8 mouse cellular contexts compared by ENCODE assay signal in the genomic region with DNA sequence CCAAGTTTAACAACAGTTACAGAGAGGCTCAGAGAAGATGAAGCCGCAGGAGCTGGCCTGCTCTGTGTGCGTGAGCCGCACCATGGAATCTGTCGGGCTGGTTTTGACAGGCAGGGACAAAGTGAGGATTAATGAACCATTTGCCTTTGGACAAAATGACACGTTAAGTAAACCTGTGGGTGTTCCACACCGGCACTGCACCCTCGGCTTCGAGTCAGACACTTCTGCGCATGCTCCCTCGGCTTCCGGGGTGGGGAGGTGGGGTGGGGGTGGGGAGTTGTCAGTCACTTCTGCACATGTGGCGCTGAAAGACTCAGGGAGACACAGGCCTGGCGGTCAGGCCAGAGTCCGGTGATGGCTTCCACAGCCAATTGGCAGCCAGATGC.
DNase-seq lines count a peak whose midpoint lies in the region; ATAC-seq lines count a peak whose summit lies in the region.

No protein-coding gene starts in this region.

- peaks cover 6% of the 10 kb centered on the region for H3K4me1 ChIP-seq in intestine, embryonic 14.5 days (replicated peaks; ENCODE audit: control insufficient read depth, insufficient read depth, low read length)
- peaks cover 22% of the 10 kb centered on the region for H3K4me1 ChIP-seq in liver, embryonic 11.5 days (replicated peaks; ENCODE audit: control insufficient read depth, insufficient read depth, low read length)

- H3K27me3 ChIP-seq in intestine, embryonic 14.5 days (replicated peaks; ENCODE audit: control insufficient read depth, insufficient read depth, low read length): no peaks in the 10 kb centered on the region
- H3K27me3 ChIP-seq in liver, embryonic 11.5 days (replicated peaks; ENCODE audit: control insufficient read depth, insufficient read depth, low read length): peaks cover 3% of the 10 kb centered on the region; the same call in 1 of the 2 replicates

- no peaks in the 10 kb centered on the region for H3K36me3 ChIP-seq in intestine, embryonic 14.5 days (ENCODE audit: control insufficient read depth, insufficient read depth, low read length)
- no peaks in the 10 kb centered on the region for H3K36me3 ChIP-seq in liver, embryonic 11.5 days (ENCODE audit: control insufficient read depth, insufficient read depth, low read length)

- no peak overlapping the region for H3K4me3 ChIP-seq in intestine, embryonic 14.5 days (ENCODE audit: low read depth, low read length)
- no peak overlapping the region for H3K4me3 ChIP-seq in liver, embryonic 11.5 days (ENCODE audit: low read depth, low read length)

- peak; percentile 29 to 44 for DNase-seq in urinary bladder, adult 18-20 months (ENCODE audit: low spot score in 2 of 2)
- no peak for DNase-seq in urinary bladder, postnatal 10 days (ENCODE audit: low spot score)
- no peak for DNase-seq in intestine, embryonic 14.5 days (ENCODE audit: low spot score)
- DNase-seq in liver, embryonic 11.5 days (ENCODE audit: low spot score): no peak
- peak; percentile 64 for DNase-seq in urinary bladder, postnatal 14 days (ENCODE audit: low spot score)
- DNase-seq in thymus, postnatal 4 days: no peak
- DNase-seq in cerebellum, adult 18-20 months: no peak
- no peak for DNase-seq in adrenal gland, postnatal 36 days

- H3K27ac ChIP-seq in intestine, embryonic 14.5 days (ENCODE audit: low read depth): no peak overlapping the region
- 0 out of 2 replicates have a peak overlapping the region, but pooled peaks have one; percentile 34 for H3K27ac ChIP-seq in liver, embryonic 11.5 days (ENCODE audit: low read depth, low read length)

- H3K9me3 ChIP-seq in intestine, embryonic 14.5 days (ENCODE audit: control insufficient read depth, low read length): no peaks in the 10 kb centered on the region
- H3K9me3 ChIP-seq in liver, embryonic 11.5 days (ENCODE audit: control insufficient read depth, low read length): no peaks in the 10 kb centered on the region

- H3K4me2 ChIP-seq in intestine, embryonic 14.5 days (ENCODE audit: low read length): 0 out of 2 replicates have a peak overlapping the region, but pooled peaks have one; percentile 20
- peak overlapping the region; percentile 12; the same call in 1 of the 2 replicates for H3K4me2 ChIP-seq in liver, embryonic 11.5 days

- WGBS in intestine, embryonic 14.5 days: 61% methylated on average over 14 of the region's 14 CpGs
- 57% methylated on average over 14 of the region's 14 CpGs for WGBS in liver, embryonic 11.5 days

- ATAC-seq in intestine, embryonic 14.5 days (replicated peaks; ENCODE audit: low FRiP score, low TSS enrichment, low read depth): 0 out of 2 replicates have a peak, but pooled peaks have one; percentile 17
- ATAC-seq in liver, embryonic 11.5 days (replicated peaks; ENCODE audit: low FRiP score): no peak

- no peak overlapping the region for H3K9ac ChIP-seq in intestine, embryonic 14.5 days (ENCODE audit: low read length)
- H3K9ac ChIP-seq in liver, embryonic 11.5 days (ENCODE audit: low read depth, low read length): no peak overlapping the region

Comparison
In these comparisons a context has a peak if more than half of its experiments do, and no peak if none do; other contexts are left out.
1. DNase-seq: peak in urinary bladder, adult 18-20 months (2 of 2) and urinary bladder, postnatal 14 days (single experiment); none in urinary bladder, postnatal 10 days (single experiment), intestine, embryonic 14.5 days (single experiment), liver, embryonic 11.5 days (single experiment), thymus, postnatal 4 days (single experiment), cerebellum, adult 18-20 months (0 of 2) and adrenal gland, postnatal 36 days (0 of 2).